Comparison of ENCODE assay signal across 8 mouse cellular contexts in genomic region chr12:112334106-112334855, GRCm38 (mm10).
DNase-seq lines count a peak whose midpoint lies in the region; ATAC-seq and TF ChIP-seq lines count a peak whose summit lies in the region.

No protein-coding gene starts in this region.

- H3K27me3 ChIP-seq in heart, adult 2 months (ENCODE audit: control insufficient read depth, insufficient read depth, low read length), result no peaks in the 10 kb centered on the region
- H3K27me3 ChIP-seq in forebrain, embryonic 11.5 days (ENCODE audit: control insufficient read depth, insufficient read depth, low read length), result no peaks in the 10 kb centered on the region
- H3K27me3 ChIP-seq in midbrain, embryonic 14.5 days (ENCODE audit: control insufficient read depth, insufficient read depth, low read length), result no peaks in the 10 kb centered on the region
- H3K27me3 ChIP-seq in liver, embryonic 12.5 days (replicated peaks), result peaks cover 15% of the 10 kb centered on the region

- TF ChIP-seq EP300 in heart, adult 2 months (IDR thresholded peaks at IDR 0.05; ENCODE audit: insufficient read depth, low read depth, low read length), result no peak

- no peak overlapping the region for H3K4me3 ChIP-seq in heart, adult 2 months
- H3K4me3 ChIP-seq in forebrain, embryonic 11.5 days (ENCODE audit: low read depth, low read length), result no peak overlapping the region
- H3K4me3 ChIP-seq in midbrain, embryonic 14.5 days (replicated peaks; ENCODE audit: low read depth, low read length), result no peak overlapping the region
- no peak overlapping the region for H3K4me3 ChIP-seq in liver, embryonic 12.5 days

- no peaks in the 10 kb centered on the region for H3K79me2 ChIP-seq in heart, adult 2 months (replicated peaks; ENCODE audit: control insufficient read depth, insufficient read depth, low read length)

- H3K4me2 ChIP-seq in forebrain, embryonic 11.5 days (ENCODE audit: low read depth, low read length, severe bottlenecking), result peak overlapping the region; percentile 20; the same call in 1 of the 2 replicates
- H3K4me2 ChIP-seq in midbrain, embryonic 14.5 days (ENCODE audit: low read length), result peak overlapping the region; percentile 11; the same call in 1 of the 2 replicates
- no peak overlapping the region for H3K4me2 ChIP-seq in liver, embryonic 12.5 days

- no peaks in the 10 kb centered on the region for H3K9me3 ChIP-seq in forebrain, embryonic 11.5 days (ENCODE audit: control insufficient read depth, low read length)
- no peaks in the 10 kb centered on the region for H3K9me3 ChIP-seq in midbrain, embryonic 14.5 days (ENCODE audit: control insufficient read depth, low read length)
- H3K9me3 ChIP-seq in liver, embryonic 12.5 days (replicated peaks), result no peaks in the 10 kb centered on the region

- no peak overlapping the region for H3K9ac ChIP-seq in heart, adult 2 months (ENCODE audit: low read depth, low read length)
- peak overlapping the region; percentile 43 for H3K9ac ChIP-seq in forebrain, embryonic 11.5 days (ENCODE audit: low read length)
- no peak overlapping the region; the same call in 1 of the 2 replicates for H3K9ac ChIP-seq in midbrain, embryonic 14.5 days (replicated peaks; ENCODE audit: low read length)
- H3K9ac ChIP-seq in liver, embryonic 12.5 days, result no peak overlapping the region

- peak in 1 of 2 experiments; percentile 23 for DNase-seq in heart, adult 2 months
- DNase-seq in heart, postnatal 36 days, result no peak
- peak; percentile 79 for DNase-seq in forebrain, embryonic 11.5 days (ENCODE audit: low spot score)
- peak; percentile 56 to 70 for DNase-seq in kidney, adult 8-10 months
- DNase-seq in midbrain, embryonic 14.5 days, result peak; percentile 81
- DNase-seq in cerebellum, adult 11-12 months, result no peak
- no peak for DNase-seq in ovary, postnatal 10 days (ENCODE audit: low spot score)

- 56% methylated on average over 20 of the region's 20 CpGs for WGBS in heart, adult 2 months
- WGBS in forebrain, embryonic 11.5 days, result 30% methylated on average over 20 of the region's 20 CpGs
- 25% methylated on average over 20 of the region's 20 CpGs for WGBS in midbrain, embryonic 14.5 days
- 68% methylated on average over 20 of the region's 20 CpGs for WGBS in liver, embryonic 12.5 days (ENCODE audit: insufficient replicate concordance)

- TF ChIP-seq POLR2A in heart, adult 2 months (IDR thresholded peaks at IDR 0.05; ENCODE audit: insufficient read depth, low read depth, low read length), result no peak

- no peaks in the 10 kb centered on the region for H3K36me3 ChIP-seq in heart, adult 2 months (ENCODE audit: control insufficient read depth, insufficient read depth, low read length)
- H3K36me3 ChIP-seq in forebrain, embryonic 11.5 days (ENCODE audit: control insufficient read depth, insufficient read depth, low read length), result no peaks in the 10 kb centered on the region
- H3K36me3 ChIP-seq in midbrain, embryonic 14.5 days (ENCODE audit: control insufficient read depth, insufficient read depth, low read length), result no peaks in the 10 kb centered on the region
- no peaks in the 10 kb centered on the region for H3K36me3 ChIP-seq in liver, embryonic 12.5 days

- H3K27ac ChIP-seq in heart, adult 2 months, result peak overlapping the region; percentile 12; the same call in 1 of the 2 replicates
- H3K27ac ChIP-seq in forebrain, embryonic 11.5 days (ENCODE audit: low read depth, low read length), result peak overlapping the region; percentile 97
- H3K27ac ChIP-seq in midbrain, embryonic 14.5 days (replicated peaks; ENCODE audit: low read depth, low read length), result peak overlapping the region; percentile 93
- H3K27ac ChIP-seq in liver, embryonic 12.5 days, result no peak overlapping the region

- intact Hi-C loops in heart, adult 2 months (cut with DNase I), result loop anchor here (5.0 kb wide), 1 partner anchor 187 kb away; the partner anchor contains the start of gene Kif26a
- intact Hi-C loops in heart, postnatal 36 days (cut with DNase I), result loop anchor here (5.0 kb wide), 1 partner anchor 118 kb away; no protein-coding TSS in a partner anchor

- no peak for TF ChIP-seq CTCF in heart, adult 2 months (IDR thresholded peaks at IDR 0.05)

- peak; percentile 40 for ATAC-seq in forebrain, embryonic 11.5 days (replicated peaks; ENCODE audit: low FRiP score)
- 0 out of 2 replicates have a peak, but pooled peaks have one; percentile 10 for ATAC-seq in midbrain, embryonic 14.5 days (ENCODE audit: low FRiP score, low TSS enrichment)
- ATAC-seq in liver, embryonic 12.5 days, result no peak

- peaks cover 17% of the 10 kb centered on the region for H3K4me1 ChIP-seq in heart, adult 2 months (ENCODE audit: control insufficient read depth, insufficient read depth, low read length)
- peaks cover 66% of the 10 kb centered on the region for H3K4me1 ChIP-seq in forebrain, embryonic 11.5 days (replicated peaks; ENCODE audit: control insufficient read depth, insufficient read depth, low read length)
- peaks cover 94% of the 10 kb centered on the region for H3K4me1 ChIP-seq in midbrain, embryonic 14.5 days (ENCODE audit: control insufficient read depth, insufficient read depth, low read length)
- peaks cover 9% of the 10 kb centered on the region for H3K4me1 ChIP-seq in liver, embryonic 12.5 days

Comparison
In these comparisons a context has a peak if more than half of its experiments do, and no peak if none do; other contexts are left out.
1. DNase-seq: peak in forebrain, embryonic 11.5 days (single experiment), kidney, adult 8-10 months (2 of 2) and midbrain, embryonic 14.5 days (single experiment); none in heart, postnatal 36 days (0 of 2), cerebellum, adult 11-12 months (single experiment) and ovary, postnatal 10 days (single experiment).